Mouse (Mus musculus) layer of hippocampus, adult 2 months (tissue): ENCODE measurements around the gene Dqx1. TPM values are rescaled to one million over a fixed set of nuclear protein-coding genes. Genes with fewer than 3 reads are reported as not detected.

Experiments
- DNase-seq, 2 experiments: peaks; one replicate each; pipeline ENCODE4 v3.0.0; 2022; ENCODE audit warnings: low spot score in 2 of 2
- H3K27ac ChIP-seq: fragments of 200-600 bp; 2 replicates; pipeline ENCODE4 v1.8.1; 2022
- H3K4me3 ChIP-seq: fragments of 200-600 bp; 2 replicates; pipeline ENCODE4 v1.8.1; 2022; ENCODE audit warnings: mild to moderate bottlenecking
- CTCF ChIP-seq: fragments of 200-600 bp; conservative IDR thresholded peaks from 2 replicates; pipeline ENCODE4 v1.8.1; 2022; ENCODE audit warnings: antibody characterized with exemption, mild to moderate bottlenecking, moderate library complexity
- total RNA-seq, 2 experiments: library from RNA; stranded (reverse); gene quantifications; 2 replicates each; pipeline ENCODE4 v1.2.3; 2021

Gene Dqx1
- total RNA-seq, 2 experiments from 2014 or later, result 0.69 to 0.79 TPM

DNA sequence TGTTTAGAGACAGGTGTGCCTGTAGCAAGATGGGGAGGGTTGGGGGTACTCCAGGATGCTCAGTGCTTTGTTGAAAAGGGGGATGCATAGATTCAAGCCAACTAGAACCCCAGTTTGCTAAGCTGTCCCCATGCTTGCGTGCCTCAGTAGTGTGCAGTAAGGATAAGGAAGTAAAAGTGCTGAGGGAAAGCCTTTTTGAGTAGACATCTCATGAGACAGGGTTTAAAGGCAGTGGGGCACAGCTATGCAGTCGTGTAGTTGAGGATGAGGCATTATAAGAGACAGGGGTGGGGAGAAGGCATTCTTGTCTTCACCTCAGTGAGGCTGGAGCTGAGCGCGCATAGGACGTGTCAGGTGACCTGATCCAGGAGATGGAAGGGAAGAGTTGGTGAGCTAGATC lies 17.0 kb upstream of the Dqx1 start:
- Histone ChIP-seq H3K4me3 (no peak overlapping the region), H3K27ac (no peak overlapping the region)
- no peak for TF ChIP-seq CTCF
- no peak for DNase-seq

- no peak for DNase-seq
- Histone ChIP-seq H3K4me3 (no peak overlapping the region), H3K27ac (no peak overlapping the region)
- TF ChIP-seq CTCF, result no peak
These were observed 14.1 kb upstream of the Dqx1 start for GRCm38 (mm10) chr6:83043561-83043960.

- Histone ChIP-seq H3K27ac (no peak overlapping the region), H3K4me3 (no peak overlapping the region)
- DNase-seq, result no peak
- TF ChIP-seq CTCF, result no peak
These were observed 13.7 kb upstream of the Dqx1 start for GRCm38 (mm10) chr6:83043993-83044392.

- Histone ChIP-seq H3K4me3 (no peak overlapping the region), H3K27ac (no peak overlapping the region)
- no peak for TF ChIP-seq CTCF
- DNase-seq, result no peak
These were observed 12.9 kb upstream of the Dqx1 start for GRCm38 (mm10) chr6:83044742-83045141.

GRCm38 (mm10) chr6:83049367-83049766 lies 8.3 kb upstream of the Dqx1 start:
- no peak for DNase-seq
- no peak for TF ChIP-seq CTCF
- no peak overlapping the region for H3K4me3 ChIP-seq
- H3K27ac ChIP-seq, result no peak overlapping the region

GRCm38 (mm10) chr6:83053136-83053960 lies 4.3 kb upstream of the Dqx1 start:
- no peak for TF ChIP-seq CTCF
- DNase-seq, result no peak
- H3K4me3 ChIP-seq, result peak overlapping the region; percentile 91
- peak overlapping the region; percentile 95 for H3K27ac ChIP-seq

DNA sequence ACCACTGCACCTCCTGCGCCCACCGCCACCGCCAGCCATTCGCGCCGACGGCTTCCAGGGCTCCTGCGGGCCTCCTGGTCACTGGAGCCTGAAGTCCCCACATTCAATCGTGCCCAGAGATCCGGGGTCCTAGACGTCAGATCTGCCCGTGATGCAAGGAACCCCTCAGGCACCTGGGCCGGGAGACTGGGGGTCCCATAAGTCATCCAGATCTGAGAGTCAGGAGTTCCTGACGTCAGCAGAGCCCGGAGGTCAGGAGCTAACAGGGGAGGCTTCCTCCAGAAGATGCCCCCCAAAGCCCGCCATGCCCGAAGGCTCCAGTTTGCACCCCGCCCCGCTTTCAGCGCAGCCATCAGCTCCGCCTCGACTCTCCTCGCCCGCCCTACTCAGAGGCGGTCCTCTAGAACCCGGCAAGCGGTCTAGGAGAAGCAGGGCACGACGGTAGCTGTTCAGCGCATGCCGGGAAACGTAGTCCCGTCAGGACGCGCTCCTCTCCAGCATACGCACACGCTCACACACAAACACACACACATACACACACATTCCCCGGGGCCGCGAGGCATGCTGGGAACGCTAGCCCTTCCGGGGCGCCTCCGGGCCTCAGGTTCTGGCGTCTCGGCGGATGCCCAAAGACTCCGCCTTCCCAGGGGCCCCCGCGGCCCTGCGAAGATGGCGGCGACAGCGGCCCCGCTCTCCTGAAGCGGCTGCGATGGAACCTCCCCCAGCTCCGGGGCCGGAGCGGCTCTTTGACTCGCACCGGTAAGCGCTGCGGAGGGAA lies 3.4 kb upstream of the Dqx1 start, which contains the start of gene Aup1:
TSS of gene Aup1 (plus strand) at position 448 of the 778 bp plus-strand sequence.
- TF ChIP-seq CTCF, result no peak
- DNase-seq, result peak; percentile 98
- Histone ChIP-seq H3K4me3 (peak within 1 kb of the TSS; percentile 91), H3K27ac (peak within 1 kb of the TSS; percentile 95)

DNA sequence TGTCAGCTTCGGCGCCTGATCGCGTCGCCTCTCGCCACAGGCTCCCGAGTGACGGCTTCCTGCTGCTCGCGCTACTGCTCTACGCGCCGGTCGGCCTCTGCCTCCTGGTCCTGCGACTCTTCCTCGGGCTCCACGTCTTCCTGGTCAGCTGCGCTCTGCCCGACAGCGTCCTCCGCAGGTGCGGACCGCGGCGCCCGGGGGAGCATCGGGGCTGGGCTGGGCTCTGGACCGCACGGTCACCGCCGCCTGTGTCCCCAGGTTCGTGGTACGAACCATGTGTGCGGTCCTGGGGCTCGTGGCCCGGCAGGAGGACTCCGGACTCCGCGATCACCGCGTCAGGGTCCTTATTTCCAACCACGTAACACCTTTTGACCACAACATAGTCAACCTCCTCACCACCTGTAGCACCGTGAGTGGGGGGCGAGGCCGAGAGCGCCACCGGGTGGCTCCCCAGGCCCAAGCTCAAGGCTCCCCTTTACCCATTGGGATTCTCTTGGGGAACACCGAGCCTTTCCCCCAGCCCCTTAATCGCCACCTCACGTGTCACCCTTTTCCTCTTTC lies 2.7 kb upstream of the Dqx1 start, which contains the start of gene Htra2:
TSS of gene Htra2 (minus strand) at position 403 of the 561 bp plus-strand sequence.
- peak in 1 of 2 experiments; percentile 48 for DNase-seq
- Histone ChIP-seq H3K4me3 (peak within 1 kb of the TSS; percentile 91), H3K27ac (peak within 1 kb of the TSS; percentile 95)
- peak; percentile 70 for TF ChIP-seq CTCF

- H3K4me3 ChIP-seq, result no peak overlapping the region
- TF ChIP-seq CTCF, result no peak
- DNase-seq, result no peak
- H3K27ac ChIP-seq, result no peak overlapping the region
These were observed 1.1 kb downstream of the Dqx1 start for GRCm38 (mm10) chr6:83058725-83059124.

DNA sequence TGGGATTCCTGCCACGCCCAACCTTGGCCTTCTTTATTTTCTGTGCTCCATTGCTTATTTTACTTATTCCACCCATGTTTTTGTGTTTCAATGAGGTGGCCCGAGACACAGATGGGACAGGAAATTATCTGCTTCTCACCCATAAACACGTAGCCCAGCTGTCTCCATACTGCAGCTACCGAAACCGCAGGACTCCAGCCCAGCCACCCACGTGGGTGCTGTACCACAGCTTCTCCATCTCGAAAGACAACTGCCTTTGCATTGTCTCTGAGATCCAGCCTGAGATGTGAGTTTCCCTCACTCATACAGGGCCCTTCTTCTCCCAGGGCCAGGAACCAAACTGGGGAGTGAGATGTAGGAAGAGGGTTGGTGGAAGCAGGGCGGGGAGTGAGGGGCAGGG lies 8.4 kb downstream of the Dqx1 start:
- TF ChIP-seq CTCF, result no peak
- DNase-seq, result no peak
- Histone ChIP-seq H3K27ac (no peak overlapping the region), H3K4me3 (no peak overlapping the region)

- no peak overlapping the region for H3K27ac ChIP-seq
- no peak for TF ChIP-seq CTCF
- no peak for DNase-seq
- H3K4me3 ChIP-seq, result no peak overlapping the region
These were observed 8.8 kb downstream of the Dqx1 start for GRCm38 (mm10) chr6:83066441-83066840.

- no peak overlapping the region for H3K27ac ChIP-seq
- no peak for DNase-seq
- TF ChIP-seq CTCF, result no peak
- no peak overlapping the region for H3K4me3 ChIP-seq
These were observed 10.6 kb downstream of the Dqx1 start for GRCm38 (mm10) chr6:83068221-83068620.

- DNase-seq, result no peak
- Histone ChIP-seq H3K4me3 (no peak overlapping the region), H3K27ac (no peak overlapping the region)
- TF ChIP-seq CTCF, result no peak
These were observed 11.3 kb downstream of the Dqx1 start for GRCm38 (mm10) chr6:83068706-83069487.
